Mouse (Mus musculus): ENCODE measurements around the gene Bsg.
"Not testable (repeated sequence)": the region's sequence is repeated elsewhere in the genome, so short reads cannot be mapped to it uniquely, and the experiment has no call there.

Bsg gene

GRCm38 (mm10) chr10:79682551-79682915 is 21.8 kb upstream of the Bsg start:
- no peak for DNase-seq (ENCODE audit: low spot score in 2 of 2)

GRCm38 (mm10) chr10:79682916-79683582 is 21.2 kb upstream of the Bsg start:
- no peak for DNase-seq (ENCODE audit: low spot score in 2 of 2)

GRCm38 (mm10) chr10:79683726-79684640 is 20.3 kb upstream of the Bsg start:
- no peak for DNase-seq (ENCODE audit: low spot score in 2 of 2)

GRCm38 (mm10) chr10:79684770-79685600 is 19.3 kb upstream of the Bsg start:
- no peak for DNase-seq (ENCODE audit: low spot score in 2 of 2)

- DNase-seq (ENCODE audit: low spot score in 2 of 2): no peak
Measured at GRCm38 (mm10) chr10:79686219-79686618, 18.1 kb upstream of the Bsg start.

- DNase-seq (ENCODE audit: low spot score in 2 of 2): no peak
Measured at GRCm38 (mm10) chr10:79686691-79687090, 17.6 kb upstream of the Bsg start.

- no peak for DNase-seq (ENCODE audit: low spot score in 2 of 2)
Measured at GRCm38 (mm10) chr10:79687513-79687912, 16.8 kb upstream of the Bsg start.

- DNase-seq (ENCODE audit: low spot score in 2 of 2): no peak
Measured at GRCm38 (mm10) chr10:79688720-79689119, 15.6 kb upstream of the Bsg start, which contains the start of gene Gzmm. Gene Gzmm, plus strand, starts transcription at chr10:79689020.

GRCm38 (mm10) chr10:79689178-79689577 is 15.1 kb upstream of the Bsg start:
- DNase-seq (ENCODE audit: low spot score in 2 of 2): no peak

- DNase-seq (ENCODE audit: low spot score in 2 of 2): no peak
Measured at GRCm38 (mm10) chr10:79691986-79692548, 12.2 kb upstream of the Bsg start.

GRCm38 (mm10) chr10:79693580-79694378 is 10.5 kb upstream of the Bsg start:
- no peak for DNase-seq (ENCODE audit: low spot score in 2 of 2)

GRCm38 (mm10) chr10:79694379-79694655 is 10.0 kb upstream of the Bsg start:
- no peak for DNase-seq (ENCODE audit: low spot score in 2 of 2)

- DNase-seq (ENCODE audit: low spot score in 2 of 2): peak in 1 of 2 experiments; percentile 62
Measured at GRCm38 (mm10) chr10:79695231-79696128, 8.8 kb upstream of the Bsg start.

GRCm38 (mm10) chr10:79696129-79696651 is 8.1 kb upstream of the Bsg start:
- DNase-seq (ENCODE audit: low spot score in 2 of 2): no peak

- DNase-seq (ENCODE audit: low spot score in 2 of 2): no peak
Measured at GRCm38 (mm10) chr10:79697916-79698315, 6.4 kb upstream of the Bsg start.

- DNase-seq (ENCODE audit: low spot score in 2 of 2): no peak
Measured at GRCm38 (mm10) chr10:79698459-79698858, 5.8 kb upstream of the Bsg start.

- no peak for DNase-seq (ENCODE audit: low spot score in 2 of 2)
Measured at GRCm38 (mm10) chr10:79700676-79701075, 3.6 kb upstream of the Bsg start.

- DNase-seq (ENCODE audit: low spot score in 2 of 2): no peak
Measured at GRCm38 (mm10) chr10:79701443-79702129, 2.7 kb upstream of the Bsg start.

- not testable (repeated sequence) for DNase-seq (ENCODE audit: low spot score in 2 of 2)
Measured at GRCm38 (mm10) chr10:79702970-79703369, 1.3 kb upstream of the Bsg start.

Data from urinary bladder, adult 18-20 months (tissue).